Mouse (Mus musculus): ENCODE data around the gene Fosl2. TPM values are rescaled to one million over a fixed set of nuclear protein-coding genes. Genes with fewer than 3 reads are reported as not detected.

Gene Fosl2
- 97.6 TPM for polyA plus RNA-seq (2014; fragmentation: Illumina TruSeq; extraction: RNeasy Lipid Tissue Mini Kit (QIAGEN cat#74804))

DNA sequence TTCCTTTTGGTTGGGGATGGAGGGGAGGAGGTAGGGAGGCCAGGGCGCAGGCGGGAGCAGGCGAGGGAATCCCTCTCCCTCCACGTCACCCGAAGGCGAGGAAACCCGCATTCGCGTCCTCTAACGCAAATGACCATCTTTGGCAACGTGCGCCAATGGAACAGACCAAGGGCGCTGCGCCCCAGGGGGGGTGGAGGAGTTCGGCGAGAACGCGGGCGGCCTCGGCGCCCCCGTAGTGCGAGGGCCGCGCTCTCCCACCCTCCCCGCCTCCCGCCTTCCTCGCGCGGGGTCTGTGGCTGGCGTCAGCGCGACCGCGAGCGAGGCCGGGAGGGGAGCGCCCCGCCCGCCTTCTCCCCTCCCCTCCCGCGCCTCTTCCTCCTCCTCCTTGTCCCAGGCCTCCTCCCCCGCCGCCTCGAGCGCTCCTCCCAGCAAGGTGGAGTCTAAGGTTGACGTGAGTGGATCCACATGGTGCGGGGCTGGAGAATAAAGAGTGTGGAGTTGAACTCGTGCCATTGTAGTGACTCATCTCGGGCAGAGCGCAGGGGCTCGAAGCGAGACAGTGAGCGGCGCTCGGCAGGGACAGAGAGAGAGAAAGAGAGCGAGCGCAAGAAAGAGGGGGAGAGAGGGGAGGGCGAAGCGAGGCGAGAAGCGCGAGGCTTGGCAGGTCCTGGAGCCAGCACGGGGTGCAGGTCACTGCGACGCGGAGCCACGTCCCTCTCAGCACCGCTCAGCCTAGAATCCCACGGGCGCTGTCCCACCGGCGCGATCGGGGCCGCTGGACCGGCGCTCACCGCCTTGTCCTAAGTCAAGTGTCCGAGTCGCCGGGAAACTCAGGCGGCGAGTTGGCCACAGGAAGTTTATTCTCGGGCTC, at the start of gene Fosl2:
TSS of gene Fosl2 (plus strand) at position 466 of the 871 bp plus-strand sequence.

Other genes starting within 250 kb of the Fosl2 start
- 0.57 TPM for gene Plb1, start 96.9 kb downstream of the Fosl2 start, polyA plus RNA-seq (2014; fragmentation: Illumina TruSeq; extraction: RNeasy Lipid Tissue Mini Kit (QIAGEN cat#74804))